Mouse (Mus musculus) embryo, embryonic 9.5 days (tissue): ENCODE measurements around the gene Slc22a4.
"Not testable (repeated sequence)": the region's sequence is repeated elsewhere in the genome, so short reads cannot be mapped to it uniquely, and the experiment has no call there.

Experiments
- DNase-seq: peaks from one replicate; pipeline ENCODE4 v3.0.0-alpha.2; 2017; ENCODE audit errors: extremely low spot score

The Slc22a4 gene

DNA sequence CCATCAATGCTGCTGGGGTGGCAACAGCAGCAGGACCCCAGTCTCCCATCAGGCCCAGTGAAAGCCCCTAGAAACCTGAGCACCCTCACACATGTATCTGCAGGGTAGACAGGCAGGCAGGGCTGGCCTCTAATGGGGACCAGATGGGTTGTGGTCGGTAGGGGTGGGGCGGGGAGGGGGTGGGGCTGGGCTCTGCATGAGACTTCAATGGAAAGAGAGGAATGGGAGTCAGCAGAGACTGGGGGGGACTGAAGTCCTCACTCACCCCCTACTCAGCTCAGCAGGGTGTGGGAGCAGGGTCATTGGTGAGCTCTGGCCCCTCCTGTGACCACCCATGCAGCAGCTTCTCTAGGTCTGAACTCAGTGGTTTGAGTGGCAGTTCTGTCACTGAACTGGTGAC, 29.5 kb upstream of the Slc22a4 start:
- DNase-seq = peak; percentile 66

- DNase-seq = peak; percentile 74
Measured at GRCm38 (mm10) chr11:54056132-54056531, 28.2 kb upstream of the Slc22a4 start.

GRCm38 (mm10) chr11:54054257-54054656, 26.4 kb upstream of the Slc22a4 start:
- DNase-seq = peak; percentile 46

- no peak for DNase-seq
Measured at GRCm38 (mm10) chr11:54053090-54053489, 25.2 kb upstream of the Slc22a4 start.

GRCm38 (mm10) chr11:54052128-54052527, 24.2 kb upstream of the Slc22a4 start:
- DNase-seq = no peak

- no peak for DNase-seq
Measured at GRCm38 (mm10) chr11:54051161-54051560, 23.3 kb upstream of the Slc22a4 start.

- DNase-seq = no peak
Measured at GRCm38 (mm10) chr11:54050205-54050604, 22.3 kb upstream of the Slc22a4 start.

DNA sequence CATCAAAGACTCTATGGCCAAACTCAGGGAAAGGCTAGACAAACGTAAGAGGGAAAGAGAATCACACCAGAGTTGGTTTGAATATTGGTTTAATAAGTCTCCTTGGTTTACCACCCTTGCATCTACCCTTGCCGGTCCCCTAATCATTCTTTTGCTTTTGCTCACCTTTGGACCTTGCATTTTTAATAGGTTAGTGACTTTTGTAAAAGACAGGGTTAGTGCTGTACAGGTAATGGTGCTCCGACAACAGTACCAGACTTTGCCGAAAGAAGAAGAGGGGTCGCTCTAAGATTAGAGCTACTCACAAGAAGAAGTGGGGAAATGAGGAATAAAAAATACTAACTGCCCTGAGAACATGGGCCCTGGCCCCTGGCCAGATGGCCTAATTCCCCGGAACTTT, 12.8 kb upstream of the Slc22a4 start:
- no peak for DNase-seq

DNA sequence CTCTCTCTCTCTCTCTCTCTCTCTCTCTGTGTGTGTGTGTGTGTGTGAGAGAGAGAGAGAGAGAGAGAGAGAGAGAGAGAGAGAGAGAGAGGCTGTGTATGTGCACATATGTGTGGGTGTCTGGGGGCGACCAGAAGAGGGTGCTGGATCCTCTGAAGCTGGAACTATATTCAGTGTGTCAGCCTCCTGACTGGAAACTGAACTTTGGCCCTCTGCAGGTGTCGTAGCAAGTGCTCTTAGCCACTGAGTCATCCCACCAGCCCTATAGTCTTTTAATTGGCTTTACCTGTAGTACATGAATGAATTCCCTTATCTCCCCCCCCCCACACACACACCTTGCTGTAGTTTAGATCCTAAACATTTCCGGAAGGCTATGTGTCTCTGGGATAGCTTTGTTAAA, 5.0 kb upstream of the Slc22a4 start:
- DNase-seq = not testable (repeated sequence)

- DNase-seq = no peak
Measured at GRCm38 (mm10) chr11:54028997-54029396, 1.1 kb upstream of the Slc22a4 start.

GRCm38 (mm10) chr11:54027131-54028043, 503 bp downstream of the Slc22a4 start:
- no peak for DNase-seq

- DNase-seq = no peak
Measured at GRCm38 (mm10) chr11:54026491-54027041, 1.3 kb downstream of the Slc22a4 start.

DNA sequence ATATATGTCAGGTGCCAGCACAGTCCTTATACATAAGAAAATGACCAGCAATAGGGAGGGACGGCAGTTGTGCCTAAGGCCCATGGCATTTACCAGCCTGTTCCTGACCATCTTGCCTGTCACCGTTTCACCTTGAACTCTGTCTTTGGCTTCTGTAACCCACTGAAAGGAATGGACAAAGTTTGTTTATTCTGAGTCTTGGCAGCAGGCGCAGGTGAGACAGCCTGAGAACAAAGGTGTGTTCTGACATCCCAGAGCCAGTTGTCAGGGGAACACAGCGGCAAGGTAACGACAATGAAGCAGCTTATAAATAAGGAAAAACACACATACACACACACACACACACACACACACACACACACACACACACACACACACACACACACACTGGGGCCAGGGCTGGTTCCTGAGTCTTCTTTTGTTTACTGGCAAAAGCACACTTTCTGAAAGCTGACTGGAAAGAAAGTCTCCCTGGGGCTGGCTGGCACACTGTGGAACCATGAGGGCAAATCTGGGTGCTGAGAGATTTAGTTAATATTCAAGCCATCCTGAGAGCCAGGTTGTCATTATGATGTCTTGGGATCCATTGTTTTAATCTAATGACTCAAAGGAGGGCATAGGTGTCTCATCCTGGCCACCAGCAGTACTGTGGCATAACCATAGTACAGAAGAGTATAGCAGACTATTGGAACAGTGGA, 6.3 kb downstream of the Slc22a4 start:
- no peak for DNase-seq

- DNase-seq = no peak
Measured at GRCm38 (mm10) chr11:54018893-54019732, 8.8 kb downstream of the Slc22a4 start.

GRCm38 (mm10) chr11:54017596-54017995, 10.3 kb downstream of the Slc22a4 start:
- no peak for DNase-seq

GRCm38 (mm10) chr11:54016051-54016450, 11.8 kb downstream of the Slc22a4 start:
- no peak for DNase-seq

DNA sequence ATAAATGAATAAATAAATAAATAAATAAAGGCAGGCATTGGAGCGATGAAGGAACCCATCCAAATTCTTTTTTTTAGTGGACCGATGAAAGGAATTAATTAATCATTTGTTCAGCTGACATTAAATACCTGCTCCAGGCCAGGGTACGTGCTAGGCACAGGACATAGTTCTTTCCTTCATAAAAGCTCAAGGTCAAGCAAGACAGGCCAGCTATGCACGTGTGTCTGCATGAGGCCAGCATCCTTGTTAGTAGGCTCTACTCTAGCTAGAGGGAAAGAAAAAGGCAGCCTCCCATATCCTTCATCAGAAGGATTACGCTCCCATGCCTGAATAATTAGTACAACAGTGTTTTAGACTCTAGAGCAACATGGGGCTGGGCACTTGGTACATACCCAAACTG, 14.9 kb downstream of the Slc22a4 start:
- no peak for DNase-seq

- no peak for DNase-seq
Measured at GRCm38 (mm10) chr11:54011255-54011654, 16.6 kb downstream of the Slc22a4 start.

GRCm38 (mm10) chr11:54008416-54008920, 19.4 kb downstream of the Slc22a4 start:
- DNase-seq = no peak

DNA sequence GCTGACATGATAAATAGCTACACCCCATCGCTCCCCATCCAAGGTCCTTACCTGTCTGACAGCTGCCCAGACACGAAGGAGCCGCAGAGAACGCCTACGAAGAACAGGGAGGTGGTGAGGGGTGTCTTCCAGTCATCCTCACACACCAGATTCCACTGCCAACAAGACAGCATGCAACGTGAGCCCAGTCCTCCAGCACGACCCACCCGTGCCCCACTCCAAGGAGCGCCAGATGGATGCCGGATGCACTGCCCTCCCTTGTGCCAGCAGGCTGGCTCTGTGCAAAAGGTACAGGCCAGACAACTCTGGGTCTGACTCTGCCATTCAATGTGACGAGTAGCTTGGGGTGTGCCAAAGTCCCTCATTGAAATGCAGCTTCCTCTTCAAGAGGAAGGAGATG, 20.2 kb downstream of the Slc22a4 start:
- no peak for DNase-seq

DNA sequence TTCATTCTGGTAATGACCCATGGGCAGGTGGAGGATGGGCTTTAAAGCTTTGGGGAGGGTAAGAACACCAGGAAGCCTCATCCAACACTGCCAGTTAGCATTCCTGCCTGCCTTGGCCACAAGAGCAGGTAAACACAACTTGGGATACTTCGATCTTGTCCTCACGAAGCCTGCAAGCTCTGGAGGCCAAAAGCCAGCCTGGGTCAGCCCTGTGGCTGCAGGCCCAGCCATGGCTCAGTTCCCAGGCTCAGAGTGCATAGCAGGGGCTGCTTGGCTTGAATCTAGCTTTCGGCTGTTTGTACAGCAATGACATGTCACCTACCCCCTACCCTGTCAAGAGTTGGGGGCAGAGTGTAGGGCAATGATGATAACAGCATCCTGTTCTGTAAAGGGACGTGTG, 21.0 kb downstream of the Slc22a4 start:
- DNase-seq = no peak

DNA sequence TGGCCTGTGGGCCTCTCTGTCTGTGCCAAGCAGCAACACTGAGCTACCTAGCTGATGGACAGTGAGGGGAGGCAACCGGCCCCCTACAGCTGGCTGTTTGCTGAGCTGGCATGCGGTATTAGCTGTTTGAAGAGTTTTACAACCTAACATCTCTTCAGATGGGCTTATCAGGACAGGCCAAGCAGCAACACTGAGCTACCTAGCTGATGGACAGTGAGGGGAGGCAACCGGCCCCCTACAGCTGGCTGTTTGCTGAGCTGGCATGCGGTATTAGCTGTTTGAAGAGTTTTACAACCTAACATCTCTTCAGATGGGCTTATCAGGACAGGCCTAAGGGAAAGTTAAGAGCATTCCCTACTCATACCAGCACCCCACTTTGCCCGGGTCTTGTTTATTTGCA, 21.5 kb downstream of the Slc22a4 start:
- DNase-seq = not testable (repeated sequence)
